Comparison of ENCODE assay signal across 23 mouse cellular contexts in the genomic region with DNA sequence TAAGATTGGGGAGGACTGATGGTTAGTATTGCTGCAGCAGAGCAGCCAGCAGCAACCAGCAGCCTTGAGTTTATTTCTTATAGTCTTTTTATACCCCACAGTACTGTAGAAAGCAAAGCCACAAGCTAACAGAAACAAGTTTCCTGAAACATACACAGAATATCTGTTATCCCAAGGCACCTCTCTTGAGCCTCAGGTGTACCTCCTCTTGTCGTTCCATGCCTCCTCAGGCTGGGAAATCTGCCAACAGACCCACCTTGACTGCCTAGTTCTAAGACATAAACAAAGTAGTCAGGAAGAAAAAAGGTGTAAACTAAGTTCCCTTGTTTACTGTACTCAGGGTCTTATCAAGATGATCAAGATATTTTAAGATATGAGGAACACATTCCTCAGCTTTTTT. TPM values are rescaled to one million over a fixed set of nuclear protein-coding genes. Genes with fewer than 3 reads are reported as not detected.
DNase-seq lines count a peak whose midpoint lies in the region; ATAC-seq and TF ChIP-seq lines count a peak whose summit lies in the region.
"Not testable (repeated sequence)": the region's sequence is repeated elsewhere in the genome, so short reads cannot be mapped to it uniquely, and the experiment has no call there.
"Had no signal": no experiment of that assay in that cellular context is flagged by ENCODE, and none has a peak within 500 bp of the region (broad histone marks: within the 10 kb centered on the region; RNA-seq: fewer than 3 reads in every experiment).

No protein-coding gene starts in this region.

- dilution Hi-C loops in CH12.LX (cut with MboI; ENCODE audit: extremely low pct_ligation_motif_present, extremely low pct_unique_long_range_greater_than_20kb, low sequenced_read_pairs) = not testable (repeated sequence)

- TF ChIP-seq CTCF in CH12.LX (conservative IDR thresholded peaks at IDR 0.05 in 1 of 2, IDR thresholded peaks at IDR 0.05 in 1 of 2; ENCODE audit: low read depth in 2 of 2, low read length in 2 of 2); lung, adult 2 months (IDR thresholded peaks at IDR 0.05; ENCODE audit: insufficient read depth, low read length); lung, postnatal 0 days (IDR thresholded peaks at IDR 0.05): not testable (repeated sequence)

- peaks cover 3 to 23% of the 10 kb centered on the region in 2 experiments; a peak in 2 of 4 replicates for H3K4me1 ChIP-seq in CH12.LX (ENCODE audit: control insufficient read depth in 1 of 2, insufficient read depth in 2 of 2)
- not testable (repeated sequence) for H3K4me1 ChIP-seq in lung, adult 2 months (ENCODE audit: control insufficient read depth, insufficient read depth, low read length); lung, postnatal 0 days (ENCODE audit: insufficient read depth, low read depth, low read length)

- peak overlapping the region; percentile 99 for H3K4me2 ChIP-seq in CH12.LX (ENCODE audit: insufficient read depth, low read depth, poor library complexity, severe bottlenecking)
- not testable (repeated sequence) for H3K4me2 ChIP-seq in lung, postnatal 0 days (replicated peaks; ENCODE audit: low read depth, low read length)

- TF ChIP-seq EP300 in CH12.LX (IDR thresholded peaks at IDR 0.05; ENCODE audit: low read length) = not testable (repeated sequence)
- TF ChIP-seq EP300 in lung, postnatal 0 days (IDR thresholded peaks at IDR 0.05) = 0 out of 2 replicates have a peak, but pooled peaks have one; percentile 33

- WGBS in lung, adult 2 months = 24% methylated on average over 1 of the region's 1 CpGs
- WGBS in lung, postnatal 0 days = 20% methylated on average over 1 of the region's 1 CpGs

- ATAC-seq in lung, postnatal 0 days = peak; percentile 36

- TF ChIP-seq RAD21 in CH12.LX (IDR thresholded peaks at IDR 0.05; ENCODE audit: low read depth, low read length) = not testable (repeated sequence)

- H3K9ac ChIP-seq in CH12.LX (ENCODE audit: insufficient read depth, low read depth); lung, postnatal 0 days (replicated peaks; ENCODE audit: low read depth): not testable (repeated sequence)

- not testable (repeated sequence) for H3K4me3 ChIP-seq in CH12.LX (replicated peaks in 1 of 3; ENCODE audit: low read depth in 2 of 3, low read length in 2 of 3, poor library complexity in 1 of 3); lung, adult 2 months (replicated peaks; ENCODE audit: extremely low read depth, low read depth, low read length); lung, postnatal 0 days (ENCODE audit: low read depth, low read length)

- H3K27me3 ChIP-seq in CH12.LX (replicated peaks); lung, postnatal 0 days (replicated peaks; ENCODE audit: insufficient read depth, low read length): not testable (repeated sequence)

- not testable (repeated sequence) for H3K9me3 ChIP-seq in CH12.LX (replicated peaks; ENCODE audit: low read length); lung, postnatal 0 days (ENCODE audit: low read length)

- not testable (repeated sequence) for H3K36me3 ChIP-seq in CH12.LX (replicated peaks in 1 of 2; ENCODE audit: control insufficient read depth in 1 of 2, insufficient read depth in 1 of 2, low read length in 1 of 2); lung, postnatal 0 days (ENCODE audit: insufficient read depth, low read length)

- not testable (repeated sequence) for DNase-seq in CH12.LX (ENCODE audit: extremely low read depth)
- DNase-seq in kidney, adult 11 months = peak; percentile 27
- peak; percentile 19 for DNase-seq in kidney, postnatal 14 days
- peak; percentile 39 for DNase-seq in lung, adult 2 months
- DNase-seq in lung, postnatal 0 days (ENCODE audit: low spot score) = peak; percentile 48
- peak; percentile 78 for DNase-seq in lung, postnatal 36 days
- DNase-seq in urinary bladder, postnatal 14 days (ENCODE audit: low spot score) = peak; percentile 62

- H3K27ac ChIP-seq in CH12.LX (ENCODE audit: insufficient read depth, low read depth); lung, postnatal 0 days (ENCODE audit: low read length): not testable (repeated sequence)

- TF ChIP-seq POLR2A in CH12.LX (IDR thresholded peaks at IDR 0.05; ENCODE audit: low read depth, low read length); lung, adult 2 months (IDR thresholded peaks at IDR 0.05; ENCODE audit: borderline replicate concordance, extremely low read depth, low read depth, low read length): not testable (repeated sequence)

- in situ Hi-C loops in CH12.LX (cut with MboI; ENCODE audit: low pct_ligation_motif_present, low pct_unique_long_range_greater_than_20kb, low sequenced_read_pairs) = not testable (repeated sequence)

- peaks cover 48% of the 10 kb centered on the region for H3K79me2 ChIP-seq in CH12.LX (replicated peaks; ENCODE audit: control insufficient read depth, extremely low read depth, insufficient read depth, poor library complexity, severe bottlenecking)

RNA-seq across cellular contexts. Expression of gene Vmn2r87, which starts 47.1 kb away (rescaled TPM):
- total RNA-seq in CH12.LX (2012; rRNA removed) = not detected in 2 replicates
- total RNA-seq in CH12.LX (2014; rRNA removed) = not detected in 2 replicates
- polyA plus RNA-seq in CH12.LX (2012; ENCODE audit: insufficient read length, low read depth) = not detected in 2 replicates
- not detected in 2 replicates for polyA plus RNA-seq in lung, adult 2 months (2012; rRNA removed)
- not detected in 2 replicates for polyA plus RNA-seq in lung, postnatal 0 days (2015; fragmentation: Nextera tagmentation; extraction: Ambion mirVana)
- total RNA-seq: adrenal gland, adult 18-20 months; adrenal gland, postnatal 14 days; gastrocnemius, adult 18-20 months; gastrocnemius, postnatal 14 days; heart, adult 2 months; heart, postnatal 14 days; hematopoietic stem cell, adult 5-6 weeks had no signal
- polyA plus RNA-seq: activated CD4-positive, CD25-positive, alpha-beta regulatory T cell, adult 4 months; CD4-positive, CD25-positive, alpha-beta regulatory T cell, adult 4 months; embryonic facial prominence, embryonic 13.5 days; forebrain, embryonic 13.5 days; gonadal fat pad, adult 2 months; heart, adult 2 months; heart, embryonic 11.5 days; heart, embryonic 15.5 days; hindbrain, embryonic 13.5 days; Patski had no signal
